Mouse (Mus musculus): ENCODE data around the gene D930020B18Rik. TPM values are rescaled to one million over a fixed set of nuclear protein-coding genes. Genes with fewer than 3 reads are reported as not detected.

D930020B18Rik gene
- polyA plus RNA-seq, 1 experiment = not detected

DNA sequence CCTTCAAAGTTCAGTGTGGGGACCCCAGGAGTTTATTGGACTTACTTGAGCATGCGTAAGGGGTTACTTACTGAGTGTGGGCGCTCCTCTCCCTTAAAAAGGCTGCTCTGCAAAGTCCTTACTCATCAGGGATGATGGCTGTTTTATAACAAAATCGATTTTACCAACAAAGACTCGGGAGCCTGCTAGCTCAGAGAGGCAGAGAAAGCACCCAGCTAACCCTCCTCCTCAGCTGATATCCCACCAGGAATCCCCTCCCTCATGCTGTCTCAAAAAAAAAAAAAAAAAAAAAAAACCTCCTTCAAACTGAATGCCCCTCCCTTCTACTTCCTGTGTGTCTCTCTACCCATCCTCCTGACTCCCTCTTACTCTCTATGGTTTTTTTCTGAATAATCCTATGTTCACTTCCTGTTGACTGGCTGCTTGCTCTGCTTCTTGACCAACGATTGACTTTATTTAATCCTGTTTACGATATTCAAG lies 12.8 kb upstream of the D930020B18Rik start:
- Histone ChIP-seq H3K4me1 (ENCODE audit: control insufficient read depth, insufficient read depth, low read length) (peaks cover 2% of the 10 kb centered on the region; the same call in 1 of the 2 replicates), H3K27ac (ENCODE audit: insufficient read depth, low read depth, low read length) (no peak overlapping the region), H3K4me3 (ENCODE audit: insufficient read depth, low read depth, low read length) (no peak overlapping the region)
- 91% methylated on average over 6 of the region's 6 CpGs for WGBS
- TF ChIP-seq POLR2A (IDR thresholded peaks at IDR 0.05; ENCODE audit: insufficient read depth, low read depth, low read length) (no peak), CTCF (IDR thresholded peaks at IDR 0.05; ENCODE audit: insufficient read depth, low read depth, low read length) (no peak)

DNA sequence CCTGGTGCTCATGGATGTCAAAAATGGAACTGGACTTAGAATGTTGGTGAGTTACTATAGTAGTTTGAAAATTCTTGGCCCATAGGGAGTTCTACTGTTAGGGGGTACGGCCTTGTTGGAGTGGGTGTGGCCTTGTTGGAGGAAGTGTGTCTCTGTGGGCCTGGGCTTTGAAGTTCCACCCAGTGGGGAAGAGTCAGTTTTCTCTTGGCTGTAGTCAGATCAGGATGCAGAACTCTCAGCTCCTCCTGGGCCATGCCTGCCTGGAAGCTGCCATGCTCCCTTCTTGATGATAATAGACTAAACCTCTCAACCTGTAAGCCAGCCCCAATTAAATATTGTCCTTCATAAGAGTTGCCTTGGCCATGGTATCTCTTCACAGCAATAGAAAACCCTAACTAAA lies 7.2 kb upstream of the D930020B18Rik start:
- Histone ChIP-seq H3K4me3 (ENCODE audit: insufficient read depth, low read depth, low read length) (no peak overlapping the region), H3K4me1 (ENCODE audit: control insufficient read depth, insufficient read depth, low read length) (no peaks in the 10 kb centered on the region), H3K27ac (ENCODE audit: insufficient read depth, low read depth, low read length) (no peak overlapping the region)
- 97% methylated on average over 1 of the region's 1 CpGs for WGBS
- TF ChIP-seq POLR2A (IDR thresholded peaks at IDR 0.05; ENCODE audit: insufficient read depth, low read depth, low read length) (no peak), CTCF (IDR thresholded peaks at IDR 0.05; ENCODE audit: insufficient read depth, low read depth, low read length) (no peak)

DNA sequence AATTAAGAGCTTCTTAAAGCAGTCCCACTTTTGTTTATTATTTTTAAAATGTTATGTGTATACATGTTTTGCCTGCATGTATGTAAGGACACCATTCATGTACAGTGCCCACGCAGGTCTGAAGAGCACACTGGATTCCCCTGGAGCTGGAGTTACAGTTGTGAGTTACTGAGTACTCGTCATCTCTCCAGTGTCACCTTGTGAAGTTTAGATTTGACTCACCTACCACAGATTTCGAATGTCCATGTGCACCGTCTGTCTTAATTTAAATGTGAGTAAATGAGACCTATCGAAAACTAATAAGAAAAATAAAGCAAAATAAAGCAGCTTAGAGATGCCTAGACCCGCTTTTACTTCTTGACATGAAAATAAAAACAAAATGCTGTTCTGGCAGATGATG lies 5.1 kb upstream of the D930020B18Rik start:
- 89% methylated on average over 6 of the region's 6 CpGs for whole genome bisulfite sequencing
- peaks cover 4% of the 10 kb centered on the region; the same call in 1 of the 2 replicates for H3K4me1 ChIP-seq (ENCODE audit: control insufficient read depth, insufficient read depth, low read length)
- TF ChIP-seq POLR2A (IDR thresholded peaks at IDR 0.05; ENCODE audit: insufficient read depth, low read depth, low read length) (no peak), CTCF (IDR thresholded peaks at IDR 0.05; ENCODE audit: insufficient read depth, low read depth, low read length) (no peak)
- H3K4me3 ChIP-seq (ENCODE audit: insufficient read depth, low read depth, low read length) = no peak overlapping the region
- H3K27ac ChIP-seq (ENCODE audit: insufficient read depth, low read depth, low read length) = no peak overlapping the region

DNA sequence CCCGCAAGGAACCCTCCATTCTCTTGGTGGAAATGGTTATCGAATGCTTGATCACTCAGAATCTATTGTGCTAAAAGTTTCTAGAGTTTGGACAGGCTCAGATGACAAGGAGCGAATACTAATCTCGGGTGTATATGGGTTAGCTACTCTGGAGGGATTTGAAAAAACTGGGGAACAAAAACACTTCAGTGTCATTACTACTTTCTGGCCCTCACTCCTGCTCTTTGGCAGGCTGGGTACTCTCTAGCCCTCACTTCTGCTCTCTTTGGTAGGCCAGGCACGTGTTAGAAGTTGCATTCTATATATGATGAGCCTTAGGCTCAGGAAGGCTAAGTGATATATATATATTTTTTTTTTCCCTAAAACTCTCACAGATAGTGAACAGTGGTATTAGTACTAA lies 1.8 kb upstream of the D930020B18Rik start:
- Histone ChIP-seq H3K4me1 (ENCODE audit: control insufficient read depth, insufficient read depth, low read length) (peaks cover 15% of the 10 kb centered on the region), H3K27ac (ENCODE audit: insufficient read depth, low read depth, low read length) (no peak overlapping the region), H3K4me3 (ENCODE audit: insufficient read depth, low read depth, low read length) (no peak overlapping the region)
- 86% methylated on average over 5 of the region's 5 CpGs for WGBS
- TF ChIP-seq POLR2A (IDR thresholded peaks at IDR 0.05; ENCODE audit: insufficient read depth, low read depth, low read length) = no peak
- no peak for TF ChIP-seq CTCF (IDR thresholded peaks at IDR 0.05; ENCODE audit: insufficient read depth, low read depth, low read length)

DNA sequence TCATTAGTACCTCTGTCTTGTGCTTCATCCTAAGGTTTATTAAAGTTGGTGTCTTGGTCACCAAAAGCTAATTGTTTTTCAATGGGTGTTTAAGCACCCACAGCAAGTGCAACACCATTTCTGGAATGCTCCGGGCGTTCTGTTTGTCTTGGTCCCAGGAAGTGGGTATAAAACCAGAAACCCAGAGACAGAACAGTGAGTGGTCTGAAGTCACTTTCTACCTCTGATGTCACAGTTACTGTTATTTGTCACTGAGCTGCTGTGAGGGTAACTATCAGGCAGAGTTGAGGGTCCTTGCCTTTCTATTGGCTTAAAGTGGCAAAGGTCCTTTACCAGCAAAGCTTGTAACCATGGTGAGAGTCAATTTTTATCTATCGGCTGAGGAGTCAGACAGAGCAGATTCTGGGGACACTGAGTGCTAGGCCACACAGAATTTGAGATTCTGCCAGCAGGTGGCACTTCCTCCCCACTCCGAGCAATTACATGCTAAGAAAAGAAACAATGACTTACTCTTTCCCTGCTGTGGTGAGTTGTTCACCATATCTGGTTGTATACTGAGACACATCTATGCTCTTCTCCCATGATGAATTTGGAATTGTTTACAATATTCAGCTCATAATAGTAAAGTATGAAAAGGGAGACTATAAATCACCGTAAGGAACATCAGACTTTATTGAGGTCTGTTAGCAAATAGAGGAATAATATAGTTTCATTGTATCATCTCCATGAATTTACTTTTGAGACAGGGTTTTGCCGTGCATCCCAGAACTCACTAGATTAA lies 1.0 kb upstream of the D930020B18Rik start:
- no peak overlapping the region for H3K27ac ChIP-seq (ENCODE audit: insufficient read depth, low read depth, low read length)
- WGBS = 53% methylated on average over 6 of the region's 6 CpGs
- no peak for TF ChIP-seq CTCF (IDR thresholded peaks at IDR 0.05; ENCODE audit: insufficient read depth, low read depth, low read length)
- no peak for TF ChIP-seq POLR2A (IDR thresholded peaks at IDR 0.05; ENCODE audit: insufficient read depth, low read depth, low read length)
- peaks cover 15% of the 10 kb centered on the region for H3K4me1 ChIP-seq (ENCODE audit: control insufficient read depth, insufficient read depth, low read length)
- H3K4me3 ChIP-seq (ENCODE audit: insufficient read depth, low read depth, low read length) = no peak overlapping the region

DNA sequence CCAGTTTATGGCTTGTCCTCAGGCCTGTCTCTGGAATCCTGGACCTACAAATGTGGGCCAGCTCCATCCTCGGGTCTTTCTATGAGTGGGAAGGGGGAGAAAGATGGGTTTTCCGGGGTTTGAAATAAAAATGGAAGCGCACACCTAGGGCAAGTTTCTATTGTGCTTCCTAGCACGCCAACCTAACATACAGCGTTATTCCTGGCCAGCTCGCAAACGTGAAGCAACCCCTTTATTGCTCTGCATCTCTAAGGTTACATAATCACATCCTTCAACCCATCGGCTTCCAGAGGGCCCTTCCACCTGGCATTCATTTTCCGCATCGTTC lies 480 bp upstream of the D930020B18Rik start:
- TF ChIP-seq CTCF (IDR thresholded peaks at IDR 0.05; ENCODE audit: insufficient read depth, low read depth, low read length) (no peak), POLR2A (IDR thresholded peaks at IDR 0.05; ENCODE audit: insufficient read depth, low read depth, low read length) (no peak)
- Histone ChIP-seq H3K27ac (ENCODE audit: insufficient read depth, low read depth, low read length) (no peak overlapping the region), H3K4me3 (ENCODE audit: insufficient read depth, low read depth, low read length) (no peak overlapping the region), H3K4me1 (ENCODE audit: control insufficient read depth, insufficient read depth, low read length) (peaks cover 15% of the 10 kb centered on the region)
- 21% methylated on average over 10 of the region's 10 CpGs for WGBS

DNA sequence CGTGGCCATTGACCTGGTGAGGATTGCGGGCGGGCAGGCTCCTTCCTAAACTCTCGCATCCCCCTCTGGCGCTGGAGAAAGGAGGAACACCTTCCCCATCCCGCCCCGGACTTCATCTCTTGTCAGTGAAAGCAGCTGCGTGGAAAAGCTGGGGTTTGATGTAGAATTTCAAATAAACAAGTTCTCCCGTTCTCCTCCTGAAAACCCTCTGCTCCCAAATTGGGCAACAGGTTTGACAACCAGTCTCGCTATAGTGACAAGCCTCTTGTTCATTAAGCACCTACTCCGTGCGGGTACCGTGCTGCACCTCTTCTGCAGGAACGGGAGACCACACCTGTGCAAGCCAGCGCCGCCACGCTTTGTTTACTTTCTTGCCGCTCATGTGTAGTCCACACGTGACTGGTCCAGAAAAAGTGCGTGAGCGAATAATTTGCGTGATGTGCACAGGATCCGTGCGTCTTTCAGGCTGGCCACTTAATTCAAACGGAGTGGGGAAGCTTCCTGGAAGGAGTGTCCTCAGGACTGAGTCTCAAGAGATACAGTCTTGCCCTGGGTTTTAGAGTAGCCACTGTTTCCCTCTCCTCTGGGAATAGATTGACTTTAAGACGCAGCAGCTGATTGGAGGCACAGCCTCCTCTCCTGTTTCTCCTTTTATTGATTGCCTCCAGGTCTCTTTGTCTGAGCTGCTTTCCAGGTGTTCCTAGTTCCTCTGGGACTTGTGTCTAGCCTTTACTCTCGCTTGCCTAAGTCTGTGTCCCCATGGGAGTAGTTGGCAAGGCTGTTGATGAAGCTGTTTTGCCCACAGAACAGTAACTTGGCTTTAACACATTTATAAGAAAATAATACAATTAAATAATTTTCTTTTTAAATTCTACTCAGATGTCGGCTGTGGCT lies 913 bp downstream of the D930020B18Rik start:
- Histone ChIP-seq H3K4me1 (ENCODE audit: control insufficient read depth, insufficient read depth, low read length) (peaks cover 15% of the 10 kb centered on the region), H3K27ac (ENCODE audit: insufficient read depth, low read depth, low read length) (no peak overlapping the region), H3K4me3 (ENCODE audit: insufficient read depth, low read depth, low read length) (peak overlapping the region; percentile 54)
- no peak for TF ChIP-seq CTCF (IDR thresholded peaks at IDR 0.05; ENCODE audit: insufficient read depth, low read depth, low read length)
- TF ChIP-seq POLR2A (IDR thresholded peaks at IDR 0.05; ENCODE audit: insufficient read depth, low read depth, low read length) = no peak
- 11% methylated on average over 28 of the region's 28 CpGs for WGBS

DNA sequence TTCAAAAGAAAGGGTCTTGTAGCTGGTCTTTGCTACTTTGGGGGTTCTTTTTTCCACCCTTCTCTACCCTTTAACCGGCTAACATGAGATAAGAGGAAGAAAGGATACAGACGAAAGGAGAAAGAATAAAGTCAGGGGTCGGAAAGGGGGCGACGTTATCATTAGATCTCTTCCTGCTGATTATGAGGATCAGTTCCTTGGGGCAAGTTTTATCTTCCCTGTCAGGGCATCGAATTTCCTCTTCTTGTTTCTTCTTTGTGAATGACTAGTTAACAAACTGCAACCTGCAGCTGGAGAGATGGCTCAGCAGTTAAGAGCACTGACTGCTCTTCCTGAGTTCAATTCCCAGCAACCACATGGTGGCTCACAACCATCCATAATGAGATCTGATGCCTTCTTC lies 4.9 kb downstream of the D930020B18Rik start:
- 82% methylated on average over 6 of the region's 6 CpGs for WGBS
- TF ChIP-seq CTCF (IDR thresholded peaks at IDR 0.05; ENCODE audit: insufficient read depth, low read depth, low read length) = no peak
- TF ChIP-seq POLR2A (IDR thresholded peaks at IDR 0.05; ENCODE audit: insufficient read depth, low read depth, low read length) = no peak
- peaks cover 16% of the 10 kb centered on the region for H3K4me1 ChIP-seq (ENCODE audit: control insufficient read depth, insufficient read depth, low read length)
- no peak overlapping the region for H3K27ac ChIP-seq (ENCODE audit: insufficient read depth, low read depth, low read length)
- H3K4me3 ChIP-seq (ENCODE audit: insufficient read depth, low read depth, low read length) = no peak overlapping the region

DNA sequence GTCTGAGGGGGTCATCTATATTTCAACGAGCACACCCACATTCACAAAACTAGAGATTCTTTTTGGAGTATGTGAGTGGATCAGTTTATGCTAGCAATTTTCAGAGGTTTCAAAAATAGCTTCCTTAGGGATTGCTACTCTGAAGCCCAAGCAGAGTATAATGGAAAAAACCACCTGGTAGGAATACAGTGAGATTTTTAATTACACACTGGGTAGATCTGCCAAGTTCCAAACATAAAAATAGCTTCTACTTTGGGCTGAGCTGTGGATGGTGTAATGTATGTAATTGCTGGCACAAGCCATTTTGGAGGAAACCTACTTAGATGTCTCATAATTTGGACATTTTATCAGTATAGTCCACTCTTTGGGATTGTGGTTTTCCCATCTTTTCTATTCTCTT lies 11.7 kb downstream of the D930020B18Rik start:
- TF ChIP-seq CTCF (IDR thresholded peaks at IDR 0.05; ENCODE audit: insufficient read depth, low read depth, low read length) (no peak), POLR2A (IDR thresholded peaks at IDR 0.05; ENCODE audit: insufficient read depth, low read depth, low read length) (no peak)
- H3K4me1 ChIP-seq (ENCODE audit: control insufficient read depth, insufficient read depth, low read length) = peaks cover 5% of the 10 kb centered on the region; the same call in 1 of the 2 replicates
- WGBS = 51% methylated on average over 1 of the region's 1 CpGs
- H3K27ac ChIP-seq (ENCODE audit: insufficient read depth, low read depth, low read length) = no peak overlapping the region
- H3K4me3 ChIP-seq (ENCODE audit: insufficient read depth, low read depth, low read length) = no peak overlapping the region
